Mouse (Mus musculus): Measurements from ENCODE around the gene Smad3. TPM values are rescaled to one million over a fixed set of nuclear protein-coding genes. Genes with fewer than 3 reads are reported as not detected.

The Smad3 gene
- total and polyA plus RNA-seq, 3 experiments = 0.81 to 1.5 (median 1.2) TPM

- Histone ChIP-seq H3K27ac (ENCODE audit: insufficient read depth, low read depth) (no peak overlapping the region), H3K79me2 (replicated peaks; ENCODE audit: control insufficient read depth, extremely low read depth, insufficient read depth, poor library complexity, severe bottlenecking) (no peaks in the 10 kb centered on the region), H3K36me3 (replicated peaks in 1 of 2; ENCODE audit: control insufficient read depth in 1 of 2, insufficient read depth in 1 of 2, low read length in 1 of 2) (no peaks in the 10 kb centered on the region), H3K9ac (ENCODE audit: insufficient read depth, low read depth) (no peak overlapping the region), H3K4me2 (ENCODE audit: insufficient read depth, low read depth, poor library complexity, severe bottlenecking) (no peak overlapping the region), H3K9me3 (replicated peaks; ENCODE audit: low read length) (peaks cover 2% of the 10 kb centered on the region), H3K27me3 (replicated peaks) (no peaks in the 10 kb centered on the region), H3K4me1 (ENCODE audit: control insufficient read depth in 1 of 2, insufficient read depth in 2 of 2) (peaks cover 5 to 16% of the 10 kb centered on the region in 2 experiments), H3K4me3 (replicated peaks in 1 of 3; ENCODE audit: low read depth in 2 of 3, low read length in 2 of 3, poor library complexity in 1 of 3) (no peak overlapping the region)
- DNase-seq (ENCODE audit: extremely low read depth) = no peak
- dilution Hi-C loops (cut with MboI; ENCODE audit: extremely low pct_ligation_motif_present, extremely low pct_unique_long_range_greater_than_20kb, low sequenced_read_pairs) = no loop called here
- in situ Hi-C loops (cut with MboI; ENCODE audit: low pct_ligation_motif_present, low pct_unique_long_range_greater_than_20kb, low sequenced_read_pairs) = no loop called here
- TF ChIP-seq SMC3 (IDR thresholded peaks at IDR 0.05; ENCODE audit: low read depth, low read length) (no peak), CHD2 (IDR thresholded peaks at IDR 0.05; ENCODE audit: low read length) (no peak), RAD21 (IDR thresholded peaks at IDR 0.05; ENCODE audit: low read depth, low read length) (no peak), E2F4 (IDR thresholded peaks at IDR 0.05; ENCODE audit: insufficient replicate concordance, low read depth, low read length) (no peak), USF1 (IDR thresholded peaks at IDR 0.05; ENCODE audit: low read depth, low read length) (no peak), SIN3A (IDR thresholded peaks at IDR 0.05; ENCODE audit: low read length) (no peak), ZKSCAN1 (IDR thresholded peaks at IDR 0.05; ENCODE audit: borderline replicate concordance, low read depth, low read length) (no peak), KAT2A (IDR thresholded peaks at IDR 0.05; ENCODE audit: insufficient replicate concordance, low read length) (no peak), RCOR1 (conservative IDR thresholded peaks at IDR 0.05; ENCODE audit: low read depth, low read length) (no peak), MAZ (IDR thresholded peaks at IDR 0.05; ENCODE audit: low read depth, low read length) (no peak), BHLHE40 (IDR thresholded peaks at IDR 0.05; ENCODE audit: low read depth, low read length) (no peak), TCF12 (IDR thresholded peaks at IDR 0.05; ENCODE audit: low read depth, low read length) (no peak), JUN (IDR thresholded peaks at IDR 0.05; ENCODE audit: insufficient read depth, low read depth, low read length) (no peak), MEF2A (IDR thresholded peaks at IDR 0.05; ENCODE audit: borderline replicate concordance, low read depth, low read length) (no peak), ZC3H11A (IDR thresholded peaks at IDR 0.05; ENCODE audit: low read depth, low read length) (no peak), MXI1 (IDR thresholded peaks at IDR 0.05; ENCODE audit: low read depth, low read length) (no peak), UBTF (IDR thresholded peaks at IDR 0.05; ENCODE audit: low read depth, low read length) (no peak)
Observed at GRCm38 (mm10) chr9:63685352-63685751, 72.4 kb downstream of the Smad3 start.

GRCm38 (mm10) chr9:63684277-63684676 lies 73.5 kb downstream of the Smad3 start:
- Histone ChIP-seq H3K4me3 (replicated peaks in 1 of 3; ENCODE audit: low read depth in 2 of 3, low read length in 2 of 3, poor library complexity in 1 of 3) (no peak overlapping the region), H3K9ac (ENCODE audit: insufficient read depth, low read depth) (no peak overlapping the region), H3K27ac (ENCODE audit: insufficient read depth, low read depth) (no peak overlapping the region), H3K36me3 (replicated peaks in 1 of 2; ENCODE audit: control insufficient read depth in 1 of 2, insufficient read depth in 1 of 2, low read length in 1 of 2) (no peaks in the 10 kb centered on the region), H3K27me3 (replicated peaks) (no peaks in the 10 kb centered on the region), H3K4me1 (ENCODE audit: control insufficient read depth in 1 of 2, insufficient read depth in 2 of 2) (peaks cover 5 to 15% of the 10 kb centered on the region in 2 experiments), H3K4me2 (ENCODE audit: insufficient read depth, low read depth, poor library complexity, severe bottlenecking) (no peak overlapping the region), H3K9me3 (replicated peaks; ENCODE audit: low read length) (peaks cover 2% of the 10 kb centered on the region), H3K79me2 (replicated peaks; ENCODE audit: control insufficient read depth, extremely low read depth, insufficient read depth, poor library complexity, severe bottlenecking) (no peaks in the 10 kb centered on the region)
- dilution Hi-C loops (cut with MboI; ENCODE audit: extremely low pct_ligation_motif_present, extremely low pct_unique_long_range_greater_than_20kb, low sequenced_read_pairs) (no loop called here), in situ Hi-C loops (cut with MboI; ENCODE audit: low pct_ligation_motif_present, low pct_unique_long_range_greater_than_20kb, low sequenced_read_pairs) (no loop called here)
- no peak for DNase-seq (ENCODE audit: extremely low read depth)
- no peak for TF ChIP-seq MAX (IDR thresholded peaks at IDR 0.05; ENCODE audit: low read length)

Measured in CH12.LX (cell line).